Mouse (Mus musculus): ENCODE measurements around the gene Ifnar2. TPM values are rescaled to one million over a fixed set of nuclear protein-coding genes. Genes with fewer than 3 reads are reported as not detected.
A peak's percentile ranks its signal among the peaks of the same experiment; 100 is the strongest.

The Ifnar2 gene
- polyA plus RNA-seq, 1 experiment from 2014 or later, result 59.2 TPM

DNA sequence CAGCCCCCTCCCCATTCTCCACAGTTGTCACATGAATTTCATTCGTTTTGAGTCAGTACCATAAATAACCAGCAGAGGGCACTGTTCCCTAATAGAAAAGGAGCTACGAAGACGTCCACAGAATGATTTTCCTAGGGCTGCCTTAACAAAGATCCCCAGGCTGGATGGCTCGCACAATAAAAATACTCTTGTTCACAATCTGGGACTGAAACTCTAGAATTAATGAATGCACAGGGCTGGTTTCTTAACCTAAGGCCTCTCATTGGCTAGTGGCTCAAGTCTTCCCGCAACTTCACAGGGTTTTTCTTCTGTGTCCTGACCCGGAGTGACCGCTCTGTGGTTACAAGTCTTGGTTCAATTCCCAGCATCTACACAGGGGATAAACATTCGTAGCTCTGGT is 14.0 kb upstream of the Ifnar2 start:
- no peak overlapping the region; the same call in 1 of the 2 replicates for H3K9ac ChIP-seq (ENCODE audit: low read length)
- no peak overlapping the region for H3K27ac ChIP-seq (replicated peaks in 1 of 2; ENCODE audit: control insufficient read depth in 1 of 2, insufficient read depth in 1 of 2, low read depth in 2 of 2, low read length in 2 of 2)
- H3K4me3 ChIP-seq (ENCODE audit: control insufficient read depth in 1 of 2, insufficient read depth in 1 of 2, low read depth in 1 of 2, low read length in 2 of 2), result no peak overlapping the region
- no peaks in the 10 kb centered on the region for H3K27me3 ChIP-seq (ENCODE audit: control insufficient read depth, insufficient read depth, low read length)
- no peak for ATAC-seq (ENCODE audit: insufficient number of reproducible peaks, insufficient read depth, low FRiP score, low read depth)
- no peak overlapping the region for H3K4me2 ChIP-seq (ENCODE audit: low read length)
- H3K4me1 ChIP-seq (ENCODE audit: control insufficient read depth in 2 of 2, insufficient read depth in 2 of 2, low read length in 2 of 2), result peaks cover 4 to 25% of the 10 kb centered on the region in 2 experiments
- WGBS, result 40% methylated on average over 8 of the region's 8 CpGs
- no peaks in the 10 kb centered on the region for H3K36me3 ChIP-seq (ENCODE audit: control insufficient read depth, insufficient read depth, low read length)
- no peaks in the 10 kb centered on the region for H3K9me3 ChIP-seq (ENCODE audit: control insufficient read depth, low read length)

DNA sequence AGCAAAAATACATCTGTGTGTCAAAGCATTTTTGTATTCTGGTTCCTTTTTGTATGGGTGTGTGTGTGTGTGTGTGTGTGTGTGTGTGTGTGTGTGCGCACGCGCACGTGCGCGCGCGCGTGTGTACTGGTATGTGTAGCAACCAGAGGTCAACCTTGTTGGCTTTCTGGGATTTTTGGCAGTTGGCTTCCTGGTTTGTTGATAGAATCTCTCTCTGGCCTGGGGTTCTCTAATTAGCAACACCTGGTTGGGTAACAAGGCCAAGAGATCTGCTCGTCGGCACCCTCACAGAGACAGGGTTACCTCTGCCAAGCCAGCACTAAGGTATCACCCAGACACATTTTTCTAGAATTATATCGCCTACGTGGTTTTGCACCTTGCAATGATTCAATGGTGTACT is 13.1 kb upstream of the Ifnar2 start:
- no peak overlapping the region for H3K4me2 ChIP-seq (ENCODE audit: low read length)
- H3K27me3 ChIP-seq (ENCODE audit: control insufficient read depth, insufficient read depth, low read length), result no peaks in the 10 kb centered on the region
- 93% methylated on average over 13 of the region's 13 CpGs for WGBS
- H3K9me3 ChIP-seq (ENCODE audit: control insufficient read depth, low read length), result no peaks in the 10 kb centered on the region
- H3K9ac ChIP-seq (ENCODE audit: low read length), result no peak overlapping the region
- H3K4me3 ChIP-seq (ENCODE audit: control insufficient read depth in 1 of 2, insufficient read depth in 1 of 2, low read depth in 1 of 2, low read length in 2 of 2), result no peak overlapping the region
- no peaks in the 10 kb centered on the region for H3K36me3 ChIP-seq (ENCODE audit: control insufficient read depth, insufficient read depth, low read length)
- H3K4me1 ChIP-seq (ENCODE audit: control insufficient read depth in 2 of 2, insufficient read depth in 2 of 2, low read length in 2 of 2), result peaks cover 7 to 33% of the 10 kb centered on the region in 2 experiments
- no peak overlapping the region for H3K27ac ChIP-seq (replicated peaks in 1 of 2; ENCODE audit: control insufficient read depth in 1 of 2, insufficient read depth in 1 of 2, low read depth in 2 of 2, low read length in 2 of 2)
- ATAC-seq (ENCODE audit: insufficient number of reproducible peaks, insufficient read depth, low FRiP score, low read depth), result no peak

DNA sequence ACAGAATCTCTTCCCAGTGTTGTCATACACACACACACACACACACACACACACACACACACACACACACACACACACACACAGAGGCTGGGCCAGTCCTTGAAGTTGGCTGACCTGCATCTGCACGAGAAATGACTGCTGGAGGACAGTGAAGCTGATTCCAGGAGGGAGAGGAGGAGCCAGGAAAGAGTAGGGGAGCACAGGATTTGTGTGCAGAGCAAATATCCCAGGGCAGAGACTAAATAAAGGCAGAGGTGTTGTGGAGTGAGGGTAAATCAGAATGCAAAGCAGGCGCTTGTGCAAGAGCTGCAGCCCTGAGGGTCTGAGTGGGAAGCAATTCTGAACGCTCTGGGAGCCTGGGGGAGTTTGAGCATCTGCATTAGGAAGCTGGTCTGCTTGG is 12.4 kb upstream of the Ifnar2 start:
- Histone ChIP-seq H3K9ac (ENCODE audit: low read length) (no peak overlapping the region), H3K27ac (replicated peaks in 1 of 2; ENCODE audit: control insufficient read depth in 1 of 2, insufficient read depth in 1 of 2, low read depth in 2 of 2, low read length in 2 of 2) (no peak overlapping the region), H3K27me3 (ENCODE audit: control insufficient read depth, insufficient read depth, low read length) (no peaks in the 10 kb centered on the region), H3K4me3 (ENCODE audit: control insufficient read depth in 1 of 2, insufficient read depth in 1 of 2, low read depth in 1 of 2, low read length in 2 of 2) (no peak overlapping the region), H3K4me2 (ENCODE audit: low read length) (no peak overlapping the region), H3K9me3 (ENCODE audit: control insufficient read depth, low read length) (no peaks in the 10 kb centered on the region), H3K36me3 (ENCODE audit: control insufficient read depth, insufficient read depth, low read length) (no peaks in the 10 kb centered on the region), H3K4me1 (ENCODE audit: control insufficient read depth in 2 of 2, insufficient read depth in 2 of 2, low read length in 2 of 2) (peaks cover 7 to 33% of the 10 kb centered on the region in 2 experiments)
- no peak for ATAC-seq (ENCODE audit: insufficient number of reproducible peaks, insufficient read depth, low FRiP score, low read depth)
- WGBS, result 44% methylated on average over 3 of the region's 3 CpGs

DNA sequence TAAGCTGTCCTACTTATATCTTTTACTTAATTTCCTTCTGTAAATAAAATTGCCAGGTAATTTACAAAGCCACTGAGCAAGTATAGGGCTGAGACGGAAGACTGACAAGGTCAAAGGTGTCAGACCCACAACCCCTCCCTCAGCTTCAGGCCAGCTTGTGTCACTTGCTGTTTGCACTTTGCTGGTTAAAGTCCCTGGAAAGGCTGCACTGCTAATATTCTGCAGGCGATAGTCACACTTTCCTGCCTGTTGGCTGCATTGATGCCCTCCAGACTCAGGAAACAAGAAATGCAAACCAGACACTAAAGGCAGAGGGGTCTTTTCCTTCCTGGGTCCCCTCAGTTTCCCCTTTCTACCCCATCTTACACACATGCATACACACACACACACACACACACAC is 10.6 kb upstream of the Ifnar2 start:
- H3K27ac ChIP-seq (replicated peaks in 1 of 2; ENCODE audit: control insufficient read depth in 1 of 2, insufficient read depth in 1 of 2, low read depth in 2 of 2, low read length in 2 of 2), result peak overlapping the region in 1 of 2 experiments; percentile 83; a peak in 2 of 4 replicates
- H3K4me1 ChIP-seq (ENCODE audit: control insufficient read depth in 2 of 2, insufficient read depth in 2 of 2, low read length in 2 of 2), result peaks cover 7 to 32% of the 10 kb centered on the region in 2 experiments
- no peak overlapping the region for H3K4me3 ChIP-seq (ENCODE audit: control insufficient read depth in 1 of 2, insufficient read depth in 1 of 2, low read depth in 1 of 2, low read length in 2 of 2)
- H3K9ac ChIP-seq (ENCODE audit: low read length), result no peak overlapping the region
- 54% methylated on average over 2 of the region's 2 CpGs for WGBS
- no peak for ATAC-seq (ENCODE audit: insufficient number of reproducible peaks, insufficient read depth, low FRiP score, low read depth)
- no peaks in the 10 kb centered on the region for H3K36me3 ChIP-seq (ENCODE audit: control insufficient read depth, insufficient read depth, low read length)
- H3K4me2 ChIP-seq (ENCODE audit: low read length), result no peak overlapping the region
- no peaks in the 10 kb centered on the region for H3K27me3 ChIP-seq (ENCODE audit: control insufficient read depth, insufficient read depth, low read length)
- no peaks in the 10 kb centered on the region for H3K9me3 ChIP-seq (ENCODE audit: control insufficient read depth, low read length)

DNA sequence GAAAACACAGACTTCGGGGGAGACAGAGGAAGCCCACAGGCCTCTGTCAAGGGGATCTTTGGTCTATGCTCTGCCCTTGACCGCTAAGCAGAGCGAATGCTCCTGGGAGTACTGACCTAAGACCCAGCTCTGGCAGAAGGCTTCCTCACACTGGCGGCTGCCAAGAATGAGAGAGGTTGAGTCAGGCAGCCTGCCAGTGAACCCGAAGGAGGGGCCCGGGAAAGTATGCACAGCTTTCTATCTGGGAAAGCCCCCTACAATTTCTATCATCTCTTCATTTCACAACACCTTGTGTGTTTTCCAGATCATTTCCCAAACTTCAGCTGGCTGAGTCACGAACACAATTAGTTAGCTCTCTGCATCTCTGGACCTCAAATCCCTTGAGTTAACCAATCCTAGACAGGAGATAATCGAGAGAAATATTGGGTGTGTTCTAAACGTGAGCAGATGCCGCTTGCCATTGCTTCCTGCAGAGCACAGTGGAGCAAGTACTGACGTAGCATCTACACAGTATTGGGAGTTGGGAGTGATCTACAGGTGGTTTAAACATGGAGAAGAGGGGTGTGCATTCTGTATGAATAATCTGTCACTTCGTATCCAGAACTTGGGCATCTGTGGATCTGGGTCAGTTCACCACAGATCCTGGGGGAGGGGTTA is 9.8 kb upstream of the Ifnar2 start:
- Histone ChIP-seq H3K9ac (ENCODE audit: low read length) (0 out of 2 replicates have a peak overlapping the region, but pooled peaks have one; percentile 25), H3K36me3 (ENCODE audit: control insufficient read depth, insufficient read depth, low read length) (no peaks in the 10 kb centered on the region), H3K4me2 (ENCODE audit: low read length) (peak overlapping the region; percentile 27; the same call in 1 of the 2 replicates), H3K4me3 (ENCODE audit: control insufficient read depth in 1 of 2, insufficient read depth in 1 of 2, low read depth in 1 of 2, low read length in 2 of 2) (no peak overlapping the region), H3K4me1 (ENCODE audit: control insufficient read depth in 2 of 2, insufficient read depth in 2 of 2, low read length in 2 of 2) (peaks cover 7 to 24% of the 10 kb centered on the region in 2 experiments), H3K27ac (replicated peaks in 1 of 2; ENCODE audit: control insufficient read depth in 1 of 2, insufficient read depth in 1 of 2, low read depth in 2 of 2, low read length in 2 of 2) (peak overlapping the region; percentile 82 to 83), H3K9me3 (ENCODE audit: control insufficient read depth, low read length) (no peaks in the 10 kb centered on the region), H3K27me3 (ENCODE audit: control insufficient read depth, insufficient read depth, low read length) (no peaks in the 10 kb centered on the region)
- no peak for ATAC-seq (ENCODE audit: insufficient number of reproducible peaks, insufficient read depth, low FRiP score, low read depth)
- WGBS, result 44% methylated on average over 12 of the region's 12 CpGs

DNA sequence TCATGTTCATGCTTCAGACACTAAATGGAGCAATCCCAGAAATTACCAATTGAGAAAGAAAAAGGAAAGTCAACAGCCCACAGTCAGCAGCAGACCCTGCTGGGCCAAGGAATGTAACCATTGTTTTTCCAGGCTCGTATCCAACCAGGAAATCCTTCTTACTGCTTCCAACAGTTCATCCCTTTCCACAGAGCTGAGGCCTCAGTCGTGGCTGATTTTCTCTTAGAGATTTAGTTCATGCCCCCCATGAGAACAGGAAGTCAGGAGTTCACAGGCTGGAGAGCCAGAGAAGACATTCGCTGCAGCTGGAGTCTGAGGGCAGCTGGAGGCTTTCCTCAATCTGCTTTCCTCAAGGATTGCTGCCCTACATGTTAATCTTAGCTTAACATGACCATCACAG is 9.1 kb upstream of the Ifnar2 start:
- Histone ChIP-seq H3K36me3 (ENCODE audit: control insufficient read depth, insufficient read depth, low read length) (no peaks in the 10 kb centered on the region), H3K4me1 (ENCODE audit: control insufficient read depth in 2 of 2, insufficient read depth in 2 of 2, low read length in 2 of 2) (peaks cover 7 to 23% of the 10 kb centered on the region in 2 experiments), H3K4me2 (ENCODE audit: low read length) (no peak overlapping the region), H3K9ac (ENCODE audit: low read length) (0 out of 2 replicates have a peak overlapping the region, but pooled peaks have one; percentile 11), H3K9me3 (ENCODE audit: control insufficient read depth, low read length) (no peaks in the 10 kb centered on the region), H3K27me3 (ENCODE audit: control insufficient read depth, insufficient read depth, low read length) (no peaks in the 10 kb centered on the region), H3K4me3 (ENCODE audit: control insufficient read depth in 1 of 2, insufficient read depth in 1 of 2, low read depth in 1 of 2, low read length in 2 of 2) (no peak overlapping the region), H3K27ac (replicated peaks in 1 of 2; ENCODE audit: control insufficient read depth in 1 of 2, insufficient read depth in 1 of 2, low read depth in 2 of 2, low read length in 2 of 2) (peak overlapping the region; percentile 82 to 83)
- ATAC-seq (ENCODE audit: insufficient number of reproducible peaks, insufficient read depth, low FRiP score, low read depth), result 0 out of 2 replicates have a peak, but pooled peaks have one; percentile 25
- WGBS, result 29% methylated on average over 3 of the region's 3 CpGs

DNA sequence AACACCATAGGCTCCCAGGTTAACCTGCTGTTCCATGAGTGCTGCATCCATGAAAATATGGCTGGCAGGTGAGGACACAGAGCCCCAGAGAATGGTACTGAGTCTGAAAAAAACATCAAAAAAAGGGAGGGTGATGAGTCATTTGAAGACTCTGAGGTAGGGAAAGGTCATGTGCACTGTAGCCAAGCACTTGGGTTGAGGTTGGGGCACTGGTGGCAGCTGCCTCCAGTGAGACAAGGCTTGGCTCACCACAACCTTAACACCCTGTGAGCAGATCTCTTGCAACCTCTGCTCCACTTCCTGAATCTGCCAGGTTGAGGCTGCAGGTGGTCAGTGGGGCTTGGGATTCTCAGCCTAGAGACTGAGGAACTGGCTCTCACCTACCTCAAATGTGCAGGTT is 6.0 kb upstream of the Ifnar2 start:
- Histone ChIP-seq H3K9me3 (ENCODE audit: control insufficient read depth, low read length) (no peaks in the 10 kb centered on the region), H3K36me3 (ENCODE audit: control insufficient read depth, insufficient read depth, low read length) (no peaks in the 10 kb centered on the region), H3K27ac (replicated peaks in 1 of 2; ENCODE audit: control insufficient read depth in 1 of 2, insufficient read depth in 1 of 2, low read depth in 2 of 2, low read length in 2 of 2) (no peak overlapping the region), H3K4me3 (ENCODE audit: control insufficient read depth in 1 of 2, insufficient read depth in 1 of 2, low read depth in 1 of 2, low read length in 2 of 2) (no peak overlapping the region), H3K9ac (ENCODE audit: low read length) (no peak overlapping the region), H3K4me2 (ENCODE audit: low read length) (no peak overlapping the region), H3K4me1 (ENCODE audit: control insufficient read depth in 2 of 2, insufficient read depth in 2 of 2, low read length in 2 of 2) (peaks cover 7 to 20% of the 10 kb centered on the region in 2 experiments), H3K27me3 (ENCODE audit: control insufficient read depth, insufficient read depth, low read length) (no peaks in the 10 kb centered on the region)
- ATAC-seq (ENCODE audit: insufficient number of reproducible peaks, insufficient read depth, low FRiP score, low read depth), result no peak

DNA sequence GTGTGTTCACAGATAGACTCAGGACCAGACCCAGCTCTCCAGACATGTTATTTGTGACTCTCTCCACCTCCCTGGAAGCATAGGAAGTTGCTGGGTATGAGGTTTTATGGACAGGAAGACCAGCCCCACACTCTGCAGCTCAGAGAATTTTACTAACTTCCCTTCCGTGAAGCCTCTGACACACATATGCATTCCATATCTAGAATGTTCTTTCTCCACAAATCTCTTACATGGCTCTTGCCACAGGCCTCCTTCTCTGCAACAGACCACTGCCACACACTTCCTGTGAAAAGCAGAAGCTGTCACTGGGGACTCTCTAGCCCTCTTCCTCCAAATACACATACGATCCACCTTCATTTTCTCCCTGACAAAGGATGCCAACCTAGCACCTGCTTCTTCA is 5.5 kb upstream of the Ifnar2 start:
- Histone ChIP-seq H3K9me3 (ENCODE audit: control insufficient read depth, low read length) (no peaks in the 10 kb centered on the region), H3K27me3 (ENCODE audit: control insufficient read depth, insufficient read depth, low read length) (no peaks in the 10 kb centered on the region), H3K4me2 (ENCODE audit: low read length) (no peak overlapping the region), H3K9ac (ENCODE audit: low read length) (no peak overlapping the region), H3K27ac (replicated peaks in 1 of 2; ENCODE audit: control insufficient read depth in 1 of 2, insufficient read depth in 1 of 2, low read depth in 2 of 2, low read length in 2 of 2) (no peak overlapping the region), H3K4me1 (ENCODE audit: control insufficient read depth in 2 of 2, insufficient read depth in 2 of 2, low read length in 2 of 2) (peaks cover 7 to 19% of the 10 kb centered on the region in 2 experiments), H3K4me3 (ENCODE audit: control insufficient read depth in 1 of 2, insufficient read depth in 1 of 2, low read depth in 1 of 2, low read length in 2 of 2) (no peak overlapping the region), H3K36me3 (ENCODE audit: control insufficient read depth, insufficient read depth, low read length) (no peaks in the 10 kb centered on the region)
- WGBS, result 70% methylated on average over 2 of the region's 2 CpGs
- ATAC-seq (ENCODE audit: insufficient number of reproducible peaks, insufficient read depth, low FRiP score, low read depth), result no peak
